Mouse (Mus musculus): ENCODE data around the gene Axl. TPM values are rescaled to one million over a fixed set of nuclear protein-coding genes. Genes with fewer than 3 reads are reported as not detected.
"Not testable (repeated sequence)": the region's sequence is repeated elsewhere in the genome, so short reads cannot be mapped to it uniquely, and the experiment has no call there.

Gene Axl
- total RNA-seq, 2 experiments from 2014 or later: 113 to 139 TPM

- intact Hi-C loops (cut with DNase I): loop anchor here (1.0 to 5.0 kb wide), 2 partner anchors 49 to 91 kb away; no protein-coding TSS in a partner anchor
Observed at GRCm38 (mm10) chr7:25756011-25756410, 32.5 kb downstream of the Axl start.

GRCm38 (mm10) chr7:25755468-25755833 is 33.1 kb downstream of the Axl start:
- intact Hi-C loops (cut with DNase I): loop anchor here (2.0 to 5.0 kb wide), 2 partner anchors 75 to 92 kb away; partner anchors contain the start of gene B9d2
- no peak for DNase-seq

More at GRCm38 (mm10) chr7:25756011-25756410, 32.5 kb downstream of the Axl start:
- DNase-seq: peak; percentile 90 to 94

- DNase-seq: peak; percentile 99 to 100
- intact Hi-C loops (cut with DNase I): loop anchor here (2.0 to 5.0 kb wide), 2 partner anchors 74 to 92 kb away; partner anchors contain the start of gene B9d2
Observed at GRCm38 (mm10) chr7:25754738-25755467, 33.6 kb downstream of the Axl start, which contains the start of gene Hnrnpul1. Gene Hnrnpul1 (minus strand): TSS chr7:25754757.

GRCm38 (mm10) chr7:25754439-25754737 is 34.1 kb downstream of the Axl start:
- intact Hi-C loops (cut with DNase I): loop anchor here (2.0 kb wide), 1 partner anchor 74 kb away; the partner anchor contains the start of gene B9d2
- DNase-seq: no peak

- no peak for DNase-seq
- intact Hi-C loops (cut with DNase I): loop anchor here (2.0 kb wide), 1 partner anchor 73 kb away; the partner anchor contains the start of gene B9d2
Observed at GRCm38 (mm10) chr7:25753643-25754438, 34.7 kb downstream of the Axl start.

GRCm38 (mm10) chr7:25753076-25753475 is 35.4 kb downstream of the Axl start:
- intact Hi-C loops (cut with DNase I): no loop called here

GRCm38 (mm10) chr7:25746844-25747243 is 41.7 kb downstream of the Axl start:
- DNase-seq: no peak

More at GRCm38 (mm10) chr7:25753076-25753475, 35.4 kb downstream of the Axl start:
- no peak for DNase-seq

GRCm38 (mm10) chr7:25738277-25738676 is 50.2 kb downstream of the Axl start:
- DNase-seq: no peak
- intact Hi-C loops (cut with DNase I): no loop called here

More at GRCm38 (mm10) chr7:25746844-25747243, 41.7 kb downstream of the Axl start:
- intact Hi-C loops (cut with DNase I): no loop called here

GRCm38 (mm10) chr7:25736920-25737319 is 51.6 kb downstream of the Axl start:
- intact Hi-C loops (cut with DNase I): no loop called here

GRCm38 (mm10) chr7:25734991-25735390 is 53.5 kb downstream of the Axl start:
- intact Hi-C loops (cut with DNase I): no loop called here
- DNase-seq: no peak

More at GRCm38 (mm10) chr7:25736920-25737319, 51.6 kb downstream of the Axl start:
- no peak for DNase-seq

GRCm38 (mm10) chr7:25731294-25732055 is 57.0 kb downstream of the Axl start:
- intact Hi-C loops (cut with DNase I): no loop called here
- DNase-seq: peak in 1 of 2 experiments; percentile 42

GRCm38 (mm10) chr7:25729862-25730261 is 58.6 kb downstream of the Axl start:
- peak; percentile 73 to 77 for DNase-seq
- intact Hi-C loops (cut with DNase I): no loop called here

GRCm38 (mm10) chr7:25729396-25729795 is 59.1 kb downstream of the Axl start:
- peak; percentile 34 to 51 for DNase-seq
- intact Hi-C loops (cut with DNase I): no loop called here

GRCm38 (mm10) chr7:25727800-25728199 is 60.7 kb downstream of the Axl start:
- intact Hi-C loops (cut with DNase I): no loop called here

GRCm38 (mm10) chr7:25725886-25726285 is 62.6 kb downstream of the Axl start:
- intact Hi-C loops (cut with DNase I): no loop called here
- no peak for DNase-seq

More at GRCm38 (mm10) chr7:25727800-25728199, 60.7 kb downstream of the Axl start:
- no peak for DNase-seq

GRCm38 (mm10) chr7:25721776-25722175 is 66.7 kb downstream of the Axl start:
- DNase-seq; intact Hi-C loops (cut with DNase I): not testable (repeated sequence)

GRCm38 (mm10) chr7:25720760-25721159 is 67.7 kb downstream of the Axl start:
- intact Hi-C loops (cut with DNase I): no loop called here

GRCm38 (mm10) chr7:25719761-25720610 is 68.5 kb downstream of the Axl start:
- intact Hi-C loops (cut with DNase I): no loop called here
- DNase-seq: peak; percentile 83 to 91

More at GRCm38 (mm10) chr7:25720760-25721159, 67.7 kb downstream of the Axl start:
- no peak for DNase-seq

- intact Hi-C loops (cut with DNase I): no loop called here
- DNase-seq: peak; percentile 95
Observed at GRCm38 (mm10) chr7:25718788-25719417, 69.6 kb downstream of the Axl start, which contains the start of gene Ccdc97. Gene Ccdc97 (minus strand): TSS chr7:25719088.
